Mouse (Mus musculus): ENCODE measurements at regions not wholly inside any gene's neighbourhood (a gene's known extent, or its start where the extent isn't known, plus 50 kb on each side); places are given as distances from the start of the nearest gene placed in this dataset.

DNA sequence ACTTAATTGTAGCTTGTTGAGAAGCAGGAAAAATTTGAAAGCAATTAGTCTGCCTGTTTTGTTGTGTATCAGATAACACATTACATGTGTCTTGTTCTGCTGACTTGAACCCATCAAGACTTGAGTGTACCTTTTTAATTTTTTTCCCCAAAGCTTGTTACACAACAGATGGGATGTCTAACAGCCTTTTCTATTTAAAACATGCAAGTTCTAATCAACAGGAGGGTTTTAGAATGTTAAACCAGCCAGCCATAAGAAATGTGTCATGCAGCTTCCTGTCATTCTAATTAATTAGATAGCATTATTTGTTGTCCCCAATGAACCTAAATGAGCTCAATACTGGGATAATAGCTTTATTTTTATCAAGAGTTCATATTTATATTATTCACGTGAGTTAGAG lies 1023.0 kb downstream of the Pcdh7 start:
- in situ Hi-C loops (cut with MboI; ENCODE audit: low pct_ligation_motif_present, low pct_unique_long_range_greater_than_20kb, low sequenced_read_pairs) (no loop called here), dilution Hi-C loops (cut with MboI; ENCODE audit: extremely low pct_ligation_motif_present, extremely low pct_unique_long_range_greater_than_20kb, low sequenced_read_pairs) (no loop called here)
- Histone ChIP-seq H3K9ac (ENCODE audit: insufficient read depth, low read depth) (no peak overlapping the region), H3K4me1 (ENCODE audit: control insufficient read depth in 1 of 2, insufficient read depth in 2 of 2) (no peaks in the 10 kb centered on the region), H3K9me3 (replicated peaks; ENCODE audit: low read length) (peaks cover 11% of the 10 kb centered on the region), H3K4me3 (replicated peaks in 1 of 3; ENCODE audit: low read depth in 2 of 3, low read length in 2 of 3, poor library complexity in 1 of 3) (no peak overlapping the region), H3K79me2 (replicated peaks; ENCODE audit: control insufficient read depth, extremely low read depth, insufficient read depth, poor library complexity, severe bottlenecking) (no peaks in the 10 kb centered on the region), H3K36me3 (replicated peaks in 1 of 2; ENCODE audit: control insufficient read depth in 1 of 2, insufficient read depth in 1 of 2, low read length in 1 of 2) (no peaks in the 10 kb centered on the region), H3K27ac (ENCODE audit: insufficient read depth, low read depth) (no peak overlapping the region), H3K4me2 (ENCODE audit: insufficient read depth, low read depth, poor library complexity, severe bottlenecking) (no peak overlapping the region), H3K27me3 (replicated peaks) (no peaks in the 10 kb centered on the region)
- TF ChIP-seq MAX (IDR thresholded peaks at IDR 0.05; ENCODE audit: low read length): no peak
- no peak for TF ChIP-seq ZMIZ1 (IDR thresholded peaks at IDR 0.05; ENCODE audit: low read depth, low read length)
- TF ChIP-seq ZNF384 (IDR thresholded peaks at IDR 0.05; ENCODE audit: low read depth, low read length): no peak
- no peak for TF ChIP-seq MEF2A (IDR thresholded peaks at IDR 0.05; ENCODE audit: borderline replicate concordance, low read depth, low read length)
- no peak for TF ChIP-seq BHLHE40 (IDR thresholded peaks at IDR 0.05; ENCODE audit: low read depth, low read length)
- TF ChIP-seq CHD2 (IDR thresholded peaks at IDR 0.05; ENCODE audit: low read length): no peak
- no peak for TF ChIP-seq ELF1 (IDR thresholded peaks at IDR 0.05; ENCODE audit: low read depth, low read length)
- no peak for TF ChIP-seq RCOR1 (conservative IDR thresholded peaks at IDR 0.05; ENCODE audit: low read depth, low read length)
- TF ChIP-seq POLR2A (IDR thresholded peaks at IDR 0.05; ENCODE audit: low read depth, low read length): no peak
- no peak for TF ChIP-seq JUND (conservative IDR thresholded peaks at IDR 0.05; ENCODE audit: low read depth, low read length)
- no peak for TF ChIP-seq USF1 (IDR thresholded peaks at IDR 0.05; ENCODE audit: low read depth, low read length)
- TF ChIP-seq NRF1 (IDR thresholded peaks at IDR 0.05; ENCODE audit: low read depth, low read length): no peak
- no peak for TF ChIP-seq SIN3A (IDR thresholded peaks at IDR 0.05; ENCODE audit: low read length)
- DNase-seq (ENCODE audit: extremely low read depth): no peak

DNA sequence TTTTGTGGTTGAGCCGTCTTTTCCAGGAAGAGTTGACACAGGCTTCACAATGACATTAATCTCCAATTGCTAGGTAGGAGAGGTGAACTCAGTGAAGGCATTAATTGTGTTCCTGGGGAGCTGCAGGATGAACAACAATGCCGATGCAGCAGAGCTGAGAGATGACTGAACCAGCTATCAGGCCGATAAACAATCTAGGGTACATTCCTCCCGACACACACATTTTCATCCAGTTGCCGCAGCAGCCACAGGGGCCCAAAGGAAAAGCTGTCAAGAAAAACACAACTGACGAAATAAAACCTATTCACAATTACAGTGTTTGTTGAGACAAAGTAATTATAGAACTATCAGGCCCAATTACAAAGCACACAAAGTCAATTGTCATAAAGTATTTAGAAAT lies 1029.9 kb downstream of the Pcdh7 start:
- Histone ChIP-seq H3K79me2 (replicated peaks; ENCODE audit: control insufficient read depth, extremely low read depth, insufficient read depth, poor library complexity, severe bottlenecking) (no peaks in the 10 kb centered on the region), H3K4me3 (replicated peaks in 1 of 3; ENCODE audit: low read depth in 2 of 3, low read length in 2 of 3, poor library complexity in 1 of 3) (no peak overlapping the region), H3K36me3 (replicated peaks in 1 of 2; ENCODE audit: control insufficient read depth in 1 of 2, insufficient read depth in 1 of 2, low read length in 1 of 2) (no peaks in the 10 kb centered on the region), H3K4me2 (ENCODE audit: insufficient read depth, low read depth, poor library complexity, severe bottlenecking) (no peak overlapping the region), H3K4me1 (ENCODE audit: control insufficient read depth in 1 of 2, insufficient read depth in 2 of 2) (no peaks in the 10 kb centered on the region), H3K27ac (ENCODE audit: insufficient read depth, low read depth) (no peak overlapping the region), H3K9me3 (replicated peaks; ENCODE audit: low read length) (peaks cover 24% of the 10 kb centered on the region), H3K27me3 (replicated peaks) (no peaks in the 10 kb centered on the region), H3K9ac (ENCODE audit: insufficient read depth, low read depth) (no peak overlapping the region)
- no peak for DNase-seq (ENCODE audit: extremely low read depth)
- dilution Hi-C loops (cut with MboI; ENCODE audit: extremely low pct_ligation_motif_present, extremely low pct_unique_long_range_greater_than_20kb, low sequenced_read_pairs) (no loop called here), in situ Hi-C loops (cut with MboI; ENCODE audit: low pct_ligation_motif_present, low pct_unique_long_range_greater_than_20kb, low sequenced_read_pairs) (no loop called here)
- no peak for TF ChIP-seq UBTF (IDR thresholded peaks at IDR 0.05; ENCODE audit: low read depth, low read length)
- no peak for TF ChIP-seq MAFK (IDR thresholded peaks at IDR 0.05; ENCODE audit: insufficient replicate concordance, low read length)
- no peak for TF ChIP-seq MEF2A (IDR thresholded peaks at IDR 0.05; ENCODE audit: borderline replicate concordance, low read depth, low read length)
- no peak for TF ChIP-seq JUND (conservative IDR thresholded peaks at IDR 0.05; ENCODE audit: low read depth, low read length)
- TF ChIP-seq ZKSCAN1 (IDR thresholded peaks at IDR 0.05; ENCODE audit: borderline replicate concordance, low read depth, low read length): no peak
- TF ChIP-seq E2F4 (IDR thresholded peaks at IDR 0.05; ENCODE audit: insufficient replicate concordance, low read depth, low read length): no peak
- no peak for TF ChIP-seq TBP (conservative IDR thresholded peaks at IDR 0.05; ENCODE audit: low read depth, low read length)
- no peak for TF ChIP-seq USF1 (IDR thresholded peaks at IDR 0.05; ENCODE audit: low read depth, low read length)
- no peak for TF ChIP-seq KAT2A (IDR thresholded peaks at IDR 0.05; ENCODE audit: insufficient replicate concordance, low read length)
- TF ChIP-seq CHD1 (IDR thresholded peaks at IDR 0.05; ENCODE audit: low read depth, low read length): no peak
- TF ChIP-seq BHLHE40 (IDR thresholded peaks at IDR 0.05; ENCODE audit: low read depth, low read length): no peak
- TF ChIP-seq RCOR1 (conservative IDR thresholded peaks at IDR 0.05; ENCODE audit: low read depth, low read length): no peak
- TF ChIP-seq MAX (IDR thresholded peaks at IDR 0.05; ENCODE audit: low read length): no peak
- no peak for TF ChIP-seq POLR2A (IDR thresholded peaks at IDR 0.05; ENCODE audit: low read depth, low read length)
- no peak for TF ChIP-seq RAD21 (IDR thresholded peaks at IDR 0.05; ENCODE audit: low read depth, low read length)

Data from CH12.LX (cell line).